Mouse (Mus musculus) forebrain, embryonic 12.5 days (tissue): ENCODE measurements at regions not wholly inside any gene's neighbourhood (a gene's known extent, or its start where the extent isn't known, plus 50 kb on each side); places are given as distances from the start of the nearest gene placed in this dataset.
"Not testable (repeated sequence)": the region's sequence is repeated elsewhere in the genome, so short reads cannot be mapped to it uniquely, and the experiment has no call there.

ENCODE experiments used
- ATAC-seq: fragments of 200-750 bp; cut with Nextera tagmentation; 2 replicates; pipeline ENCODE4 v1.8.0; 2017; ENCODE audit warnings: moderate TSS enrichment; ENCODE audit not compliant: low FRiP score
- H3K27ac ChIP-seq: fragments of 300-500 bp; sonication (generic); 2 replicates; pipeline ENCODE4 v1.5.1; 2016; ENCODE audit warnings: mild to moderate bottlenecking
- H3K27me3 ChIP-seq: fragments of 300-500 bp; sonication (generic); 2 replicates; pipeline ENCODE4 v1.6.1; 2016; ENCODE audit warnings: mild to moderate bottlenecking
- H3K36me3 ChIP-seq: fragments of 300-500 bp; sonication (generic); replicated peaks from 2 replicates; pipeline ENCODE4 v1.6.1; 2016; ENCODE audit warnings: mild to moderate bottlenecking
- H3K4me1 ChIP-seq: fragments of 300-500 bp; sonication (generic); 2 replicates; pipeline ENCODE4 v1.6.1; 2016
- H3K4me2 ChIP-seq: fragments of 300-500 bp; sonication (generic); 2 replicates; pipeline ENCODE4 v1.6.1; 2016; ENCODE audit warnings: mild to moderate bottlenecking, moderate library complexity
- H3K4me3 ChIP-seq: fragments of 300-500 bp; sonication (generic); replicated peaks from 2 replicates; pipeline ENCODE4 v1.5.1; 2016; ENCODE audit warnings: mild to moderate bottlenecking
- H3K9ac ChIP-seq: fragments of 300-500 bp; sonication (generic); 2 replicates; pipeline ENCODE4 v1.6.1; 2016; ENCODE audit warnings: mild to moderate bottlenecking
- H3K9me3 ChIP-seq: fragments of 300-500 bp; sonication (generic); 2 replicates; pipeline ENCODE4 v1.6.1; 2016
- WGBS: fragments of 180-500 bp; shearing (Covaris S2); methylation state at CpG from one replicate; pipeline ENCODE4 v1.1.7; 2016; 5-methylcytosine and 5-hydroxymethylcytosine counted together

GRCm38 (mm10) chr8:60728339-60728738, 95.7 kb downstream of the Mfap3l start:
- no peak overlapping the region for H3K4me3 ChIP-seq
- no peak for ATAC-seq
- WGBS, result 90% methylated on average over 1 of the region's 1 CpGs

GRCm38 (mm10) chr8:60732545-60732944, 99.9 kb downstream of the Mfap3l start:
- WGBS, result 93% methylated on average over 2 of the region's 2 CpGs
- Histone ChIP-seq H3K4me2 (no peak overlapping the region), H3K4me3 (no peak overlapping the region), H3K9me3 (no peaks in the 10 kb centered on the region), H3K9ac (no peak overlapping the region), H3K27ac (no peak overlapping the region), H3K27me3 (no peaks in the 10 kb centered on the region), H3K36me3 (no peaks in the 10 kb centered on the region), H3K4me1 (no peaks in the 10 kb centered on the region)
- no peak for ATAC-seq

More at GRCm38 (mm10) chr8:60728339-60728738, 95.7 kb downstream of the Mfap3l start:
- Histone ChIP-seq H3K4me1 (no peaks in the 10 kb centered on the region), H3K36me3 (no peaks in the 10 kb centered on the region), H3K9ac (no peak overlapping the region), H3K4me2 (no peak overlapping the region), H3K9me3 (no peaks in the 10 kb centered on the region), H3K27ac (no peak overlapping the region), H3K27me3 (no peaks in the 10 kb centered on the region)

- H3K4me1 ChIP-seq, result no peaks in the 10 kb centered on the region
- 73% methylated on average over 3 of the region's 3 CpGs for WGBS
- no peaks in the 10 kb centered on the region for H3K9me3 ChIP-seq
- H3K27me3 ChIP-seq, result no peaks in the 10 kb centered on the region
- H3K36me3 ChIP-seq, result no peaks in the 10 kb centered on the region
- ATAC-seq, result no peak
- no peak overlapping the region for H3K4me2 ChIP-seq
- no peak overlapping the region for H3K9ac ChIP-seq
- H3K4me3 ChIP-seq, result no peak overlapping the region
- no peak overlapping the region for H3K27ac ChIP-seq
Measured at GRCm38 (mm10) chr8:60735961-60736360, 103.3 kb downstream of the Mfap3l start.

GRCm38 (mm10) chr8:60736401-60736800, 103.8 kb downstream of the Mfap3l start:
- no peak overlapping the region for H3K4me3 ChIP-seq
- no peak overlapping the region for H3K27ac ChIP-seq
- H3K9ac ChIP-seq, result no peak overlapping the region
- H3K9me3 ChIP-seq, result no peaks in the 10 kb centered on the region
- H3K4me2 ChIP-seq, result no peak overlapping the region
- H3K4me1 ChIP-seq, result no peaks in the 10 kb centered on the region
- WGBS, result 91% methylated on average over 9 of the region's 9 CpGs
- ATAC-seq, result no peak
- H3K36me3 ChIP-seq, result no peaks in the 10 kb centered on the region
- no peaks in the 10 kb centered on the region for H3K27me3 ChIP-seq

GRCm38 (mm10) chr8:60736913-60737312, 104.3 kb downstream of the Mfap3l start:
- no peak overlapping the region for H3K4me3 ChIP-seq
- no peak overlapping the region for H3K4me2 ChIP-seq
- 61% methylated on average over 2 of the region's 2 CpGs for WGBS
- H3K27me3 ChIP-seq, result no peaks in the 10 kb centered on the region
- no peaks in the 10 kb centered on the region for H3K36me3 ChIP-seq
- no peak for ATAC-seq
- no peak overlapping the region for H3K27ac ChIP-seq
- H3K9me3 ChIP-seq, result no peaks in the 10 kb centered on the region
- H3K4me1 ChIP-seq, result no peaks in the 10 kb centered on the region
- no peak overlapping the region for H3K9ac ChIP-seq

- Histone ChIP-seq H3K4me2 (no peak overlapping the region), H3K4me3 (no peak overlapping the region), H3K4me1 (no peaks in the 10 kb centered on the region), H3K9ac (no peak overlapping the region), H3K36me3 (no peaks in the 10 kb centered on the region), H3K27ac (no peak overlapping the region), H3K27me3 (no peaks in the 10 kb centered on the region), H3K9me3 (no peaks in the 10 kb centered on the region)
- 85% methylated on average over 1 of the region's 1 CpGs for WGBS
- no peak for ATAC-seq
Measured at GRCm38 (mm10) chr8:60737616-60738015, 105.0 kb downstream of the Mfap3l start.

- no peak overlapping the region for H3K4me2 ChIP-seq
- ATAC-seq, result no peak
- no peak overlapping the region for H3K4me3 ChIP-seq
- H3K4me1 ChIP-seq, result no peaks in the 10 kb centered on the region
- H3K36me3 ChIP-seq, result no peaks in the 10 kb centered on the region
- no peaks in the 10 kb centered on the region for H3K27me3 ChIP-seq
- no peak overlapping the region for H3K27ac ChIP-seq
- H3K9ac ChIP-seq, result no peak overlapping the region
- WGBS, result 91% methylated on average over 2 of the region's 2 CpGs
- H3K9me3 ChIP-seq, result no peaks in the 10 kb centered on the region
Measured at GRCm38 (mm10) chr8:60745877-60746276, 113.2 kb downstream of the Mfap3l start.

- Histone ChIP-seq H3K9me3 (no peaks in the 10 kb centered on the region), H3K36me3 (no peaks in the 10 kb centered on the region), H3K4me2 (no peak overlapping the region), H3K27ac (no peak overlapping the region), H3K4me3 (no peak overlapping the region), H3K4me1 (no peaks in the 10 kb centered on the region), H3K9ac (no peak overlapping the region), H3K27me3 (no peaks in the 10 kb centered on the region)
- ATAC-seq, result no peak
- WGBS, result 78% methylated on average over 3 of the region's 3 CpGs
Measured at GRCm38 (mm10) chr8:60746486-60746885, 113.9 kb downstream of the Mfap3l start.

- H3K4me2 ChIP-seq, result no peak overlapping the region
- no peaks in the 10 kb centered on the region for H3K36me3 ChIP-seq
- WGBS, result 88% methylated on average over 18 of the region's 18 CpGs
- no peaks in the 10 kb centered on the region for H3K4me1 ChIP-seq
- H3K9ac ChIP-seq, result no peak overlapping the region
- no peak for ATAC-seq
- H3K9me3 ChIP-seq, result no peaks in the 10 kb centered on the region
- H3K27me3 ChIP-seq, result no peaks in the 10 kb centered on the region
- no peak overlapping the region for H3K27ac ChIP-seq
- no peak overlapping the region for H3K4me3 ChIP-seq
Measured at GRCm38 (mm10) chr8:60755704-60756415, 123.2 kb downstream of the Mfap3l start.

GRCm38 (mm10) chr8:60763959-60764358, 126.3 kb upstream of the Hpf1 start:
- no peak overlapping the region for H3K4me2 ChIP-seq
- H3K36me3 ChIP-seq, result no peaks in the 10 kb centered on the region
- H3K27me3 ChIP-seq, result no peaks in the 10 kb centered on the region
- 94% methylated on average over 7 of the region's 7 CpGs for WGBS
- H3K27ac ChIP-seq, result no peak overlapping the region
- H3K4me3 ChIP-seq, result no peak overlapping the region
- H3K9ac ChIP-seq, result no peak overlapping the region
- H3K4me1 ChIP-seq, result no peaks in the 10 kb centered on the region
- no peak for ATAC-seq
- H3K9me3 ChIP-seq, result no peaks in the 10 kb centered on the region

GRCm38 (mm10) chr8:60773350-60773749, 116.9 kb upstream of the Hpf1 start:
- WGBS, result 60% methylated on average over 4 of the region's 4 CpGs
- no peak overlapping the region for H3K27ac ChIP-seq
- ATAC-seq, result no peak
- no peak overlapping the region for H3K4me2 ChIP-seq
- H3K4me1 ChIP-seq, result no peaks in the 10 kb centered on the region
- no peak overlapping the region for H3K9ac ChIP-seq
- H3K36me3 ChIP-seq, result no peaks in the 10 kb centered on the region
- no peaks in the 10 kb centered on the region for H3K27me3 ChIP-seq
- H3K4me3 ChIP-seq, result no peak overlapping the region
- no peaks in the 10 kb centered on the region for H3K9me3 ChIP-seq

GRCm38 (mm10) chr8:60776251-60776650, 114.0 kb upstream of the Hpf1 start:
- H3K27ac ChIP-seq, H3K36me3 ChIP-seq, H3K4me1 ChIP-seq, ATAC-seq, H3K4me3 ChIP-seq, H3K4me2 ChIP-seq, H3K9me3 ChIP-seq, H3K27me3 ChIP-seq, H3K9ac ChIP-seq: not testable (repeated sequence)
- WGBS, result 60% methylated on average over 2 of the region's 2 CpGs

GRCm38 (mm10) chr8:60785049-60785448, 105.2 kb upstream of the Hpf1 start:
- WGBS, result 88% methylated on average over 2 of the region's 2 CpGs
- no peaks in the 10 kb centered on the region for H3K4me1 ChIP-seq
- H3K27me3 ChIP-seq, result no peaks in the 10 kb centered on the region
- H3K9ac ChIP-seq, result no peak overlapping the region
- no peak overlapping the region for H3K4me3 ChIP-seq
- H3K36me3 ChIP-seq, result no peaks in the 10 kb centered on the region
- no peaks in the 10 kb centered on the region for H3K9me3 ChIP-seq
- no peak for ATAC-seq
- H3K4me2 ChIP-seq, result no peak overlapping the region
- H3K27ac ChIP-seq, result no peak overlapping the region
